Mouse (Mus musculus) thymus, adult 2 months (tissue): Measurements from ENCODE around the gene Rab44.

ENCODE experiments used
- CTCF ChIP-seq: fragments of 200-500 bp; IDR thresholded peaks from 2 replicates; pipeline ENCODE4 v1.5.1; 2012; ENCODE audit warnings: mild to moderate bottlenecking, control low read depth, low read length, moderate library complexity, borderline replicate concordance; ENCODE audit not compliant: control insufficient read depth, poor library complexity, insufficient read depth; ENCODE audit errors: extremely low read depth
- POLR2A ChIP-seq: fragments of 200-500 bp; IDR thresholded peaks from 2 replicates; pipeline ENCODE4 v1.6.1; 2012; ENCODE audit warnings: mild to moderate bottlenecking, low read length, control low read depth, moderate library complexity; ENCODE audit not compliant: control insufficient read depth, poor library complexity, insufficient read depth; ENCODE audit errors: extremely low read depth

DNA sequence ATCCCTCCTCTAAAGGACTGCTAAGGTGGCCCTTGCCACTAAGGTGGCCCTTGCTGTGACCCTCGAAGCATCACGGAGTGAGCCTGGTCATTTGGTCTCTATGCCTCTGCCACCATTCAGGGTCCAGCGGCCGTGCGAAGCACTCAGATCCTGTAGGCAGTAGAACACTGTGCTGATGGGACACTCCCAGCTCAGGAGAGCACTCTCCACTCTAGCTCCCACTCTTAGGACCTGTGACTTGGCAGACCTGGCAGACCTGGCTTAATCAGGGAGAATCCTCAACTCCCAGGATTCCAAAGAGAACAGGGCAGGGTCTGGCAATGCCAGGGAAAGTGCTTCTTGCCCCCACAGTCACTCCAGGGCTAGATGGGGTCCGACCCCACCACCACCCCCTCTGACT lies 66.0 kb downstream of the Rab44 start:
- TF ChIP-seq CTCF (no peak), POLR2A (no peak)
